8 mouse cellular contexts compared by ENCODE assay signal in genomic region chr9:56041372-56042180, GRCm38 (mm10). TPM values are rescaled to one million over a fixed set of nuclear protein-coding genes. Genes with fewer than 3 reads are reported as not detected.
DNase-seq lines count a peak whose midpoint lies in the region; ATAC-seq and TF ChIP-seq lines count a peak whose summit lies in the region.

Rcn2 (plus strand) TSS chr9:56041845.

- peaks cover 12% of the 10 kb centered on the region for H3K4me1 ChIP-seq in hindbrain, postnatal 0 days (ENCODE audit: insufficient read depth, low read length)

- TF ChIP-seq CTCF in gastrocnemius, adult 2 months (IDR thresholded peaks at IDR 0.05) = no peak
- TF ChIP-seq CTCF in hindbrain, postnatal 0 days (IDR thresholded peaks at IDR 0.05; ENCODE audit: low read depth) = 0 out of 2 replicates have a peak, but pooled peaks have one; percentile 5
- peak; percentile 36 for TF ChIP-seq CTCF in left cerebral cortex, adult 2 months (IDR thresholded peaks at IDR 0.05)

- H3K9ac ChIP-seq in hindbrain, postnatal 0 days (replicated peaks; ENCODE audit: low read length) = peak within 1 kb of the TSS; percentile 97

- peak; percentile 97 for DNase-seq in ZHBTc4 (ENCODE audit: low read depth, low spot score)
- DNase-seq in gastrocnemius, adult 2 months = peak; percentile 96
- peak; percentile 96 for DNase-seq in hindbrain, postnatal 0 days (ENCODE audit: low spot score)
- DNase-seq in left cerebral cortex, adult 2 months (ENCODE audit: extremely low spot score in 1 of 2, low spot score in 2 of 2) = peak; percentile 94 to 95
- peak; percentile 95 to 97 for DNase-seq in right cerebral cortex, adult 2 months (ENCODE audit: low spot score in 2 of 2)
- peak; percentile 94 for DNase-seq in urinary bladder, postnatal 14 days (ENCODE audit: low spot score)

- intact Hi-C loops in gastrocnemius, adult 2 months (cut with DNase I) = no loop called here
- intact Hi-C loops in left cerebral cortex, adult 2 months (cut with DNase I) = loop anchor here (5.0 kb wide), 2 partner anchors 76 to 104 kb away; partner anchors contain the start of gene Scaper

- H3K4me2 ChIP-seq in hindbrain, postnatal 0 days (ENCODE audit: low read depth, low read length) = peak within 1 kb of the TSS; percentile 76

- 2% methylated on average over 49 of the region's 49 CpGs for WGBS in hindbrain, postnatal 0 days

- peak within 1 kb of the TSS; percentile 83 for H3K4me3 ChIP-seq in gastrocnemius, adult 2 months
- peak within 1 kb of the TSS; percentile 75 for H3K4me3 ChIP-seq in hindbrain, postnatal 0 days (ENCODE audit: low read length)
- peak within 1 kb of the TSS; percentile 76 for H3K4me3 ChIP-seq in left cerebral cortex, adult 2 months

- H3K27ac ChIP-seq in gastrocnemius, adult 2 months = peak within 1 kb of the TSS; percentile 95
- H3K27ac ChIP-seq in hindbrain, postnatal 0 days = peak within 1 kb of the TSS; percentile 98
- H3K27ac ChIP-seq in left cerebral cortex, adult 2 months = peak within 1 kb of the TSS; percentile 97

- ATAC-seq in common myeloid progenitor, adult 5-6 weeks (replicated peaks; ENCODE audit: low read depth, poor library complexity, severe bottlenecking) = peak; percentile 99
- ATAC-seq in hindbrain, postnatal 0 days = peak; percentile 100
- ATAC-seq in megakaryocyte, adult 5-6 weeks (ENCODE audit: poor library complexity, severe bottlenecking) = peak; percentile 99

- no peaks in the 10 kb centered on the region for H3K27me3 ChIP-seq in hindbrain, postnatal 0 days (ENCODE audit: insufficient read depth, low read length)

- H3K9me3 ChIP-seq in hindbrain, postnatal 0 days (ENCODE audit: low read length) = no peaks in the 10 kb centered on the region

- peaks cover 8% of the 10 kb centered on the region; the same call in 1 of the 2 replicates for H3K36me3 ChIP-seq in hindbrain, postnatal 0 days (ENCODE audit: insufficient read depth, low read length)

RNA-seq across cellular contexts. Expression of gene Rcn2, which starts in this region (rescaled TPM):
- total RNA-seq in common myeloid progenitor, adult 5-6 weeks (2017) = 61.2 and 66.6 TPM in 2 replicates
- total RNA-seq in gastrocnemius, adult 2 months (2021) = 10 to 100 TPM; 18.0 to 21.8 TPM
- total RNA-seq in hindbrain, postnatal 0 days (2014; rRNA removed) = 102 and 123 TPM in 2 replicates
- polyA plus RNA-seq in hindbrain, postnatal 0 days (2015; fragmentation: Nextera tagmentation; extraction: Ambion mirVana) = 305 and 318 TPM in 2 replicates
- total RNA-seq in left cerebral cortex, adult 2 months (2021) = 100 to 1,000 TPM in 1 of 2 experiments, 10 to 100 TPM in 1; 98.6 to 101 TPM
- 42.7 and 43.2 TPM in 2 replicates for total RNA-seq in megakaryocyte, adult 5-6 weeks (2015)
- 26.9 and 28.2 TPM in 2 replicates for total RNA-seq in megakaryocyte, adult 5-6 weeks (2017)

Comparison
In these comparisons a context has a peak if more than half of its experiments do, and no peak if none do; other contexts are left out.
1. Peak in every context shown above with its lines: DNase-seq, ATAC-seq, H3K4me3 ChIP-seq and H3K27ac ChIP-seq.